Mouse (Mus musculus): ENCODE data around the gene Cd300a.

The Cd300a gene

DNA sequence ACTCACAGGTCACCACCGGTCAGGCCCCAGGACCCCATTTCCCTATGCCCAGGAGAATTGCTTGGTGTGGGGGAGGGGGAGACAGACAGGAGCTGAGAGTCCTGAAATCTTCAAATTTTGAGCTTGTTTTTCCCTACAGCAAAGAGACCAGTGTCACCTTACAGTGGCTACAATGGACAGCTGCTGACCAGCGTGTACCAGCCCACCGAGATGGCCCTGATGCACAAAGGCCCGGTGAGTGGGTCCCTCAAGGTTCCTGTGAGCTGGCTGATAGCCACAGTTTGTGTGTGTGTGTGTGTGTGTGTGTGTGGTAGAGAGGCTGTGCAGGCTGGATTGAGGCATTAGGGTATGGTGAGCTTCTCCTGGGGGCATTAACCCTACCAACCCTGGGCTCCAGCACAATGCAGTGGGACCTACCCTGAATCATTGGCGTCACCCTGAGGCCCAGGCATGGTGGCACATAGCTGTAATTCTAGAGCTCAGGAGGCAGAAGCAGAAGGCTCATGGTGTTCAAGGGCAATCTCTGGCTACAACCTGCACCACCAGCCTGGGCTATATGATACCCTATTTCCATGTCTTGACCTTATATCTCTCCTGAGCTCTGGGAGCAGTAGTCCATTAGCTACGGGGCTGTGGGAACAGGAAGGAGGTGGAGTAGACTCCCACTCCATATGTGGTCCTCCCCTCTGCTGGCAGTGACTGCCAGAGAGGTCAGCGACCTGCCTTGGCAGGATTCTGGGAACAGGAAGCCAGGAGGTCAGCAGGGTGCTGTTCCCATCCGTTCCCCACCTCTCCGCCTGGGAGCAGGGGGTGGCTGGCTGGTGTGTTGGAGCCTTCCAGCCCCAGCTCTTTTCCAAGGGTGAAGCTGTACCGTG is 23.1 kb upstream of the Cd300a start:
- no peak for DNase-seq (ENCODE audit: low spot score)

DNA sequence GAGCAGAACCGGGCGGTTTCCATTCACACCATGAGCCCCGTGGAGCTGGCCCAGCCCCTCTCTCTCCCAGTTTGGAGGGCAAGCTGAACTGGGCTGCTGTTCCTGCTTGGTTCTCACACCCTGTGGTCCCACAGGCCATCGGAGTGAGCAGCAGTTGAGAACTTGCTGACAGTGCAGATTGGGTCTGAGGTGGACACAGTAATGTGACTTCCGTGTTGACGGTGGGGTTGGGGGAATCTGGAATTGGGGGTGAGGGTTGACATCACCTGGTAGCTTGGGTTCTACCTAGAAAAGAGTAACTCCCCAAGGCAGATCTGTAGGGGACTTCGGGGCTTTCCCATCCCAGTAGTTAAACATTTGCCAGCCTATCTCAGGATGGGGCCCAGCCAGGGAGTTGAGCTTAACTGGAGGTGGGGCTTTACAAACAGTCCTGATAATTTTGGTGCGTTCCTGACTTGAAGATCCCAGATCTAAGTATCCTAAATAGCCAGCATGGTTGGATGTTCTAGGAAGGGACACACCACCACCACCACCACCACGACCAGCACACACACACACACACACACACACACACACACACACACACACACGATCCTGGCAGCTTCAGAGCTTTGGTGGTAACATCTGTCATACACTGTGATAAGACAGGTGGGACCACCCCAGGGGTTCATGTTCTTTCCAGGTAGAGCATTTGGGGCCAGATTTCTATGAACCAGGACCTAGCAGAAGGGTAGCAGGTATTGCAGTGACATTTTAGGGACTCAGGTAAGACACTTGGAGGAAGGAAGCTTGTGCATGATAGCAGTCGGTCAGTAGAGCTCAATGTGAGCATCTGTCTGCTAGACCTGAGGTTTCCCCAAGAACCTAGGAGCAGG is 22.2 kb upstream of the Cd300a start:
- no peak for DNase-seq (ENCODE audit: low spot score)

DNA sequence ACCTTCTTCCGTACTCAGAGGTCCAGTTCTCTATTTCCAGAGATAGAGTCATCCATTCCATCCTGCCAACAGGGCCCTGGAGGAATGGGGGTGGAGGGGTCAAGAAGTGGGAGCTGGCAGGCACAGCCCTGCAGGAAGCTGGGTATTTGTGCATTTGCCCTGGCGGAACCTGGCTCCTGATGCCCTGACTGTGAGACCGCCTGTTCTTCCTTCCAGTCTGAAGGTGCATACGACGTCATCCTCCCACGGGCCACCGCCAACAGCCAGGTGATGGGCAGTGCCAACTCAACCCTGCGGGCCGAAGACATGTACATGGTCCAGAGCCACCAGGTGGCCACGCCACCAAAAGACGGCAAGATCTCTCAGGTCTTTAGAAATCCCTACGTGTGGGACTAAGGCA is 21.6 kb upstream of the Cd300a start:
- DNase-seq (ENCODE audit: low spot score), result no peak

DNA sequence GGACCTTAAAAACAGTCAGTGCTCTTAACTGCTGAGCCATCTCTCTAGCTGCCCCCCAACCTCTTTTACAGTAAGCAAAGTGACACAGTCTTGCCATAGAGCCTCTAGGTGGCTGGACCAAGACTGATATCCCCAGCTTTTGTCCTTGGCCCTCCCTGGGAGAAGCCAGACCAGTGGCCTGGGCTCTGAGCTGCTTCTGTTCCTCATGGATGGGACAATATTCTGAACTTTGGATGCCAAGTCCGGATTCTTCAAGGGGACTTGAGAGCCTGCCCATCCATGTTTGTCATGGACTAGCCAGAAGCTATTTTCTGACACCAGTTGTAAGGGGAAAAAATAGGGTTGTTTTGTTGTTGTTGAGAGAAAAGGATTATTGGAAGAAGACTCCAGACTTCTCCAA is 20.1 kb upstream of the Cd300a start:
- no peak for DNase-seq (ENCODE audit: low spot score)

DNA sequence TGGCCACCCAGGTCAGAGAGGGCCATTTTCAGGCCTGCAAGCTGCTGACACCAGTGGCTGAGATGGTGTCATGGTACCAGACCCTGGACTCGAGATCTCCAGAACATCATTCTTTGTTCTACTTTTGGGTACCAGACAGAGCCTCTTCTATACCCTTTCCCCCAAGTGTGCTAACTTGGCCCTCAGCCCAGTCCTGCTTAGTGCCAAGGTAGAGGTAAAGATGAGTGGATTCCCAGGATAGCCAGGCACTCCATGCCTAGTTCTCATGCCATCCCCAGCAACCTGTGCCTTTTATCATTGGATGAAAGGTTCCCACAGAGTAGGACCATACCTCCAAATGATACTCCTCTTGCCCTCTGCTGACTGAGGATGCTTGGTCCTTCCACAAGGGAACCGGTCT is 18.3 kb upstream of the Cd300a start:
- no peak for DNase-seq (ENCODE audit: low spot score)

DNA sequence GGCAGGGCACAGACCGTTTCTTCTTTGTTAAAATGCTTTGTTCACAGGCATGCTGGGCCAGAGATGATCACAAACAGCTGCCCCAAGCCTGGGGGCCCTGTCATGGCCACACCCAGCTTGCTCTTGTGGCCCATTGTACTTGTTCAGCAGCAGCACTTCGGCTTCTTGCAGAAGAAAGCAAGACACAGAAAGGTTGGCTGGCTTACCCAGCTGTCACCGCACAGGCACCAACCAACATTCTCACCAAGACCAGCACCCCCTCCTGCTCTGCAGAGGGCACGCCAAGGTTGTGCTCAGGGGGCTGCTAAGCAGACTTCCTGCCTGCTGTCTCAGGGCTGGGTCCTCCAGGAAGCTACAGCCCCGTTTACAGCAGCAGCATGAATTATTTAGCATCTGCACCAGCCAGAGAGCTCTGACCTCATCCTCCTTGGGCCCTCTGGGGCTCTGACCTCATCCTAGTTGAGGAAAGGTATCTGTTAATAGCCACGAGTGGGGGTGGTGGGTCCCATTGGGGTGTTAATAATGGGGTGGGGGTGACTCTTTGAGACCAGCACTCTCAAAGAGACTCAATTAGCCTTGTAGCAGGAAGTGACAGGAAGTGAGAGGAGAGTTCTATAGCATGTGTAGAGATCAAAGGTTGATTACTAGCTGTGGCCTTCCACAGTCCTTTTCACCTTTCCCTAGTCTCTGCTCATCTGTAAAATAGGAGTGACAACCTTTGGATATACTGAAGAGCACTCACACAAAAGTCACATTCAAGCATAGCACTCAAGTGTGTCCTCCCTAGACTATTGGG is 16.6 kb upstream of the Cd300a start:
- no peak for DNase-seq (ENCODE audit: low spot score)

DNA sequence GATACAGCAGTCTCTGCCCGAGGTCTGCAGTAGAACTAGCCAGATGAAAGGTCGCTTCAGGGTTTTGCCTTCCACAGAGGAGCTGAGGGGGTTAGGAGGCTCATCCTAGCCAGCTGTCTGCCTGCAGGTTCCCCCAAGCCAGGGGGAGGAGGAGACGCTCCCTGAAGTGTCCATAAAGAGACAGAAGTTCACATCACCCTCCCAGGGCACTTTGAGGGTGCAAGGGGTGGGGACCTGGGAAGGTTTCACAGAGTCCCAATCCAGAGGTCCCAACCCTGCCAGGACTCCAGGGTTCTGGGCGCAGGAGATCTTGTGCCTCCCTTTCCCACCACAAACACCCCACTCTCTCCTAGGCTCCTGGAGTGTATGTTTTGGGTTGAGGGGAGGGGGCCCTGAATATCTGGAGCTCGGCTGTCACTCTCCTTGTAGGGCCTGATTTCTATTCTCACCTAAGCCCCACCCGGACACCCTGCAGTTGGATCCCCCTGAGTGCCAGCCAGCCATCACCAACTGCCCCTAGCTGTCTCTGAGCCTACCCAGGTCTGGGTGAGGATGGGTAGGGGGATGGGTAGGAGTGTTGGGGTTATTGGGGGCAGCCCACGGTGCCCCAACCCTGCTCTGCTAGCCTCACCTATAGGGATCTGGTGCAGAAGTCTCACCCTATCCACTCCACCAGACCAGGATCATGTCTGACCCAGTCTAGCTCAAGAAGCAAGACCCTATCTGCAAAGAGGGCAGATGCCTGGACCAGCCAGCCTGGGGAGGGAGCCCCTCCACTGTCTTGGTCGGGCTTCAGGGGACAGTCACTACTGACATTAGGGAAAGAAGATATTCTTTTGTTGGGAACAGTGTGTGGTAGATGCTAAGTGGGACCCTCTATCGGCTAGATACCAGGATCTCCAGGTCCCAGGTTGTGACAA is 15.4 kb upstream of the Cd300a start:
- no peak for DNase-seq (ENCODE audit: low spot score)

DNA sequence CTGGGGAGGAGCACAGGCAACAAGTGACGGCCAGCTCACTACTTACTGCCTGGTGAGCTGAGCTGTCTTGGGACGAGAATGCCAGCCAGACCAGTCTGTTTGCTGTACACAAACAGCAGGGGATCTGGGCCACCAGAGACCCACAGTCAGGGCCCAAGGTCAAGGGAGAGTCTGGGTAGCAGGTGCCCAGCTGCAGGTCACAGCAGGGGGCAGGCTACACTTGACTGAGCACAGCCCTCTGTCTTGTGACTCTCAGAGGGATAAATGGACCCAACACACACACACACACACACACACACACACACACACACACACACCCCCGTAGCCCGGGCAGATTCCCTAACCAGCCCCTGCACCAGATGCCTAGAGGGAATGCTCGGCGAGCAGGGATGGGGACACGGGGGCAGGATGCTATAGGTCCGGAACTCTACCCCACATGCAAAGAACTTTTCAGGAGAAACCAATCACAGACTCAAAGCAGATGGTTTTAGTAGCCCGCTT is 14.5 kb upstream of the Cd300a start:
- DNase-seq (ENCODE audit: low spot score), result no peak

DNA sequence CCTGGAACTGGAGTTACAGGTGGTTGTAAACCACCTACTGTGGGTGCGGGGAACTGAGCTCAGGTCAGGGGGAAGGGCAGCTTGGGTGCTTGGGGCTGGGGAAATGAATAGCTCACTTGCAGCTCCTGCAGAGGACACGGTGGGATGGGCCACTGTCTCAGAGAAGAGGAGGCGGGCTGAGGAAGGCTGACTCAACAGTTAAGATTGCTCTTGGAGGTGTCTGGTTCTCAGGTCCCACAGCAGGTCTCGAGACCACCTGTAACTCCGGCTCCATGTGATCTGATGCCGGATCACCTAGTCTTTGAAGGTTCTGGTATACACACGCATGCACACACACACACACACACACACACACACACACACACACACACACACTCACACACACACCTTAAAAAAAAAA is 13.7 kb upstream of the Cd300a start:
- DNase-seq (ENCODE audit: low spot score), result no peak

DNA sequence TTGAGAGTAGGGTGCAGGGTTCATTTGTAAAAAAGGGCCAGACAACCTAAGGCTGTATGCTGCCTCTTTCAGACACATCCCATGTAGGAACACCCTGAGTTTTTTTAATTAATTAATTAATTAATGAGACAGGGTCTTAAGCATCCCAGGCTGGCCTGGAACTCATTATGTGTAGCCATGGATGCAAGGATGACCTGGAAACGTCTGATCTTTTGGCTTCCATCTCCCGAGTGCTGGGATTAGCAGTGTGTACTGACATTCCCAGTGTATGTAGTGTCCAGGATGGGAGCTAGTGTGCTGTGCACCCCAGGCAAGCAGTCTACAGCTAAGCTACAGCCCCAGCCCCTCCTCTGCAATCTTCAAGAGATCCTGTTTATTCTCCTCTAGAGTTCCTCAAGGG is 13.2 kb upstream of the Cd300a start:
- no peak for DNase-seq (ENCODE audit: low spot score)

DNA sequence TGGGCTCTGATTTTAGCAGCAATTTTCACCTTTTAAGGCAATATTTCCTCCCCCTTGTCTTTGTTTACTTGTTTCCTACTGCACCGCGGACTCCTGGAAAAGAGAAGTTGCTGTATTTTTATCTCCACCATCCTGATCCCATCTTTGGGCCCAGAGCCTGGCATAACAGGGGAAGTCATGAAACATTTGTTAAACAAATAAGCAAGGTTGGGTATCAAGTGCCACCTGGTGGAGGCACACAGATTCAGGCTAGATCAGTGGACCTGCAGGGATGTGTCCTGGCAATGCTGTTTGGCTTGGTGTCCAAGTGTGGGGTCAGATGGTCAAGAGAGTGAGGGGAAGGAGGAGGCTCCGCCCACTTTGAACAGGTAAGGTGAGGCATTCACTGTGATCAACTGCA is 12.7 kb upstream of the Cd300a start:
- peak; percentile 69 for DNase-seq (ENCODE audit: low spot score)

DNA sequence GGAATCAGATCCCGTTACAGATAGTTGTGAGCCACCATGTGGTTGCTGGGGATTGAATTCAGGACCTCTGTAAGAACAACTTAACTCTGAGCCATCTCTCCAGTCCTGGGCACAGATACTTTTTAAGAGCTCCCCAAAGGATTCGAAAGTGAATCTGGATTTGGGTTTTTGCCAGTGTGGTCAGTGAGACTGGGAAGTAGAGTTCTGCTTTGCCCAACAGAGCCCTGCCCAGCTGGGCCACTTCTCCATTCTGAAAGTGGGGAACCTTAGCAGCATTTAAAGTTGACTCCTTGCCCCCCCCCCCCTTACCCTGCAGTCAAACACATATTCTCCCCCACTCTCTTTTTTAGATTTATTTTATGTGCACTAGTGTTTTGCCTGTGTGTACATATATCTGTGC is 10.2 kb upstream of the Cd300a start:
- DNase-seq (ENCODE audit: low spot score), result no peak

DNA sequence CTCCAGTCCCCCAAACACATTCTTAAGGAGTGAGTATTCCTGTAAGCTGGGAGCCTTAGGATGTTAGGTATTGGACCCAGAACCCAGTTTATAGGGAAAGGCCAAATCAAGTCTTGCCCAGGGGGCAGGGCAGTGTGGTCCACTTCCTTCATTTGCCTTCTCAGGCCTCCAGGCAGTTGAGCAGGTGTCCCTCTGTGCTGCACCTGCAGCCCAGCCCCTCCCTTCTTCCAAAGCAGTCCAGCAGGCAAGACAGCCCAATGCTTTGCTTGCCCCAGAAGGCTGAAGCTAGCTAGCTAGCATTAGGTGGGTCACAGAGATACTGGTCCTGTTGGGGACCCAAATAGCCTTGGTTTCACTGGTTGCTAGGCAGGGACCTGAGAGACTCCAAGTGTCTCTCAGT is 9.7 kb upstream of the Cd300a start:
- DNase-seq (ENCODE audit: low spot score), result no peak

DNA sequence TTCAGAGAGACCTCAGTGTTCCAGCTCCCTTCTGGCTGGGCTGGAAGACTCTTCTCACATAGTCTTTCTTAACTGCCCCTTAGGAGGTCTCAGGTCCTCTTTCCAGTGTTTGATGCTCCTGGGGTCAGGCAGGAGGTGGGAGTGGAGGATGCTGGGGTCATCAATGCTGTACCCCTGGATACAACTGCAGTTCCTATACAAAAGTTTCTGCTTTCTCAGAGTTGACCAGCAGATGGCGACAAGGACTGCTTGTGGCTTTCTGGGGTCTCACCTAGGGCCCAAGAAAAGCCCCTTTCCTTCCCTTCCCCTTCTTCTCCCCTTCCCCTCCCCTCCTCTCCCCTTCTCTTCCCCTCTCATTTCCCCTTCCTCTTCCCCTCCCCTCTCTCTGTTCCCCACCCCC is 9.3 kb upstream of the Cd300a start:
- no peak for DNase-seq (ENCODE audit: low spot score)

DNA sequence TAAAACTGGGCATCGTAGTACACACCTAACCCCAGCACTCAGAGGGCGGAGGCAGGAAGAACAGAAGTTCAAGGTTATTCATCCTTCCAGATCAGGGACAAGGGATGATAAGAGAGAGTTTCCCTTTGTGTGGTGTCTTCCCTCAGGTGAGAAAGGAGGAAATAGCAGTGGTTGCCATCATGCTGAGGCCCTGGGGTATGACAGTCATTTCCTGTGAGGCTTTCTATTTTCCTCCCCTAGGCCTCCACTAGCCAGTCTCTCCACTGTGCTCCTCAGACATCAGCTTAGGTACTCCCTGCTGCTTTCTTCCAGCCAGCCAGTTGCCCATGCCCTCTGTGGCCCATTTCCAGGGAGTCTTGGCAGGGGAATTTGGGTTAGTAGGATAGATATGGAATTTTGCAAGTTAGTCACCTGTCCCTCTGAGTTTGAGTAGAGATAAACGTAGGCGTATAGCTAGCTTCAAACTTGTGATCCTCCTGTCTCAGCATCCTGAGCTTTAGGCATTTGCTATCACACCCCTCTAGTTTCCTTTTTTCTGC is 6.5 kb upstream of the Cd300a start:
- DNase-seq (ENCODE audit: low spot score), result no peak

DNA sequence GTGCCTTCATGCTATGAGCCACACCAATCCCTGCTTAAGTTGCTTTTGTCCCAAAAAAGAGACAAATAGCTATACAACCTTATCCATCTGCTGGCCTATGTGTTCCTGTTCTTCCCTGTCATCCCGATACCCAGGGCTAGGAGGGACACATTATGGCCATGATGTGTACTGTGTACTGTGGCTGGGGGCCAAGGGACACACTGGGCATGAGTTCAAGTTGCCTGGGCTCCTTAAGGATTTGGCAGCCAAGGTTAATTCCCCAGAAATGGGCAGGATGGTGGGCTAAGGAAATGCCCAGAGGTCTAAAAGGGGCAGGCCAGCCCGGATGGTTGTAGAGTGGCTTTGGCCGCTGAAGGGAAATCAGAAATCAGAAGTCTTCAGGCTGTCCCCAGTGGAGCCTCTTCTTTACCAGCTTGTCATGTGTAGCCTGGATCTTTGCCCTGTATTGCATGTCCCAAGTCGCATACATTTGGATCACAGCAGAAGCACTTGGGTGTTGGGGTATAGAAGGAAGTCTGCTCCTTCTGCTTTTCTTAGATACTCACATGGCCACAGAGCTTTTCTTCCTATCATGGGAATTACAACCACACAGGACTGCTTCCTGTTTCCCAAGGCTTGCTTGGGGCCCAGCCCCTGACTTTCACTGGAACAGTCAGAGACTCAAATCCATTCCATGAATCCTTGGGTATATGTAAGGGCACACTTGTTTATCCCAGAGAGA is 5.3 kb upstream of the Cd300a start:
- no peak for DNase-seq (ENCODE audit: low spot score)

DNA sequence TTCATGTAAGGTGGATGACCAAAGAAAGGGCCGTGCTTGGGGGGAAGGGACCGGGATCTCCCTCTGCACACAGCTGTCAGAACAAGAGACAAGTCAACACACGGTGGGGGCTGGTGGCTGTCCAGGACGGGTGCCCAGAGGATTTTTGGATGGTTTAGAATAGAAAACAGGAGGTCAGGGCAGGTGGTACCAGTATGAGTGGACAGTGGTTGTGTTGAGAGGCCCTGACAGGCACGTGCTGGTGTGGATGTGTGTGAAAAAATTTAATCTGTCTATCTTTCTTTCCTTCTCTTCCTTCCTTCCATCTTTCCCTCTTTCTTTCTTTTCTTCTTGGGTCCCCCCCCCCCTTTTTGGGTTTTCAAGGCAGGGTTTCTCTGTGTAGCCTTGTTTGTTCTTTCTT is 701 bp downstream of the Cd300a start:
- DNase-seq (ENCODE audit: low spot score), result no peak

DNA sequence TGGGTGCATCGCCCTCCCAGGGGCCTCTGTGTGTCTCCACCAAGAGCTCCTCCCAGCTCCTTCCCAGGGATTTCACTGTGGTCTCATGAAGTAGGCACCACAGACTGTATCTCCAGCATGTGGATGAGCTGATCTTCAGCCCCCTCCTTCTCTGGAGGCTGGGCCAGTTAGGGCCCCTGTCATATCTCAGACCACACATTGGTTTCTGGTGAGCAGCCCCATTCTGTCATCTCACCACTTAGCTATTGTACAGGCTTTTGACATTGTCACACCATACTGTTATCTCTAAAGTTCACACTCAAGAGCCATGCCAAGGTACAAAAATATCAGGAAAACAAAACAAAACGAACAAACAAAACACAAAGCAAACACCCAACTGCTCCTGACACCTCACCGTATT is 6.2 kb downstream of the Cd300a start:
- DNase-seq (ENCODE audit: low spot score), result no peak

DNA sequence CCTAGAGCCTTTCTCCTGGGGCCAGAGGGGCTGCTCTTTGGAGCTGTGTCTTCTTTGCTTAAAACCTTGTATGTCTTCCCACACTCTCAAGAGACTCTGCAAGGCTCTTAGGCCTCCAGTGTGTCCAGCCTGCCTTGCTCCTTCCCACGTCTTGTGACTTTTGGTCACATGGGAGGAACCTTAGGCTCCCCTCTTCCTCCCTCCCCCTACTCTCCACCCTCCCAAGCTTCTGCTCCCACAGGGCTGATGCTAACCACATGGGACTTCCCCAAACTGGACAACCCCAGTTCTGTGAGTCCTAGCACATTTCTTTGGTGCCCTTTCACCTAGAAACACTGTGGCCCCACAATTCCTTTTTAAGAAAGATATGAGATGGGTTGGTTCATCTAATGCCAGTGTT is 8.2 kb downstream of the Cd300a start:
- DNase-seq (ENCODE audit: low spot score), result no peak

DNA sequence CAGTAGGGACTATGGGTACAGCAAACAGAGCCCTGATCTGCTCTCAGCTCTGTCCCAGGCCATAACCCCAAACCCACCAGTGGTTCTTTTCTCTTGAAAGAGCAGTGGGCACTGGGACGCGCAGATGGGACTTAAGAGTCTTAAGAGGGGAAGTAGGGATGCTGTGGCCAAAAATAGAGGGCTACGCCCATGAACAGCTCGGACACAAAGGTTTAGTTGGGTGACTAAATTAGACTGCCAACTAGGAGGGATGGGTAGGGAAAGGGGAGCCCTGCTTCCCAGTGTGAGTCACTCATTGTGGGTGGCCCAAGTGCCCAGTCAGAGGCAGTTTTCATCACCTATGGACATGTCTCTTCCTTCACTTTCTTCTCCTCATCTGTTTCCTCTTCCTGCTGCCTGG is 13.4 kb downstream of the Cd300a start:
- DNase-seq (ENCODE audit: low spot score), result no peak
